Mouse (Mus musculus): ENCODE measurements around the gene Mcm5.

DNA sequence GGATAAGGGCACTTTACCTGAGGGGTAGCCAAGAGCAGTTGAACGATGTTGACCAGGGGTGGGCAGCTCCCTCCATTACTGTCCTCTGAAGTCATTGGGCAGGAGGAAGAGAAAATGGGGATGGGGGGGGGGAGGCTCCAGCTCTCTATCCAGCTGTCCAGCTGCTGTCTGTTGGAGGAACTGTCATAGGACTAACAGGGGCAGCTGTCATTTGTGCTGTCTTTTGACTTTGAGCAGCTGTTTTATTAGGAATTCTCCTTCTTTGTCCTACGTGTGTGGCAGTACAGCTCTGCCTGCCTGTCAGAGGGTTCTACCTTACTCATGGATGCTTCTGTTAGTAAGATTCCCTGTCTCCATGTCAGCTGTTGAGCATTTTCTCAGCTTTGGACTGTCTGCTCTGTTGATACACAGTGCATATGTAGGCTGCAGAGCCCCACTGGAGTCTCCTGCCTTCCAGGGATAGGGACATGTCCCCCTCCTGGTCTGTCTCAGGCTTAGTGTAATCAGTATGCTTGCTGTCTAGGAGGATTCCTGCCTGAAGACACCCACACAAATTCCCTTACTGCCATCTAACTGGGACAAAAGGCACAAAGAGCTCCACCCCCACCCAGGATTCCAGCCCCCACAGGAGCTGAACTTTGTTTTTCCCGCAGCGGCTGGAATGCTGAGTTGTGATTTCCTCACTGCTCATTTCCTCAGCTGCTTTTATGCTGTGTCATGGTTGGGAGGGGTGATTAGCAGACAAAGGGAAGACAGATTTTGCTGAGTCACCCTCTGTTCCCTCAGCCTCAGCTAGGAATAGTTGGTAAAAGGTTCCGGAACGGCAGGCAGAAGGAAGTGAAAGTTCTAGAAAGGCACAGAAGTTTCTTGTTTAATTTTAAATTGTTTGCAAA, 20.1 kb upstream of the Mcm5 start:
- TF ChIP-seq CTCF (IDR thresholded peaks at IDR 0.05; ENCODE audit: low read depth) (no peak), EP300 (optimal IDR thresholded peaks at IDR 0.05) (no peak)
